Mouse (Mus musculus): ENCODE data around the gene Tyrobp.

The Tyrobp gene

DNA sequence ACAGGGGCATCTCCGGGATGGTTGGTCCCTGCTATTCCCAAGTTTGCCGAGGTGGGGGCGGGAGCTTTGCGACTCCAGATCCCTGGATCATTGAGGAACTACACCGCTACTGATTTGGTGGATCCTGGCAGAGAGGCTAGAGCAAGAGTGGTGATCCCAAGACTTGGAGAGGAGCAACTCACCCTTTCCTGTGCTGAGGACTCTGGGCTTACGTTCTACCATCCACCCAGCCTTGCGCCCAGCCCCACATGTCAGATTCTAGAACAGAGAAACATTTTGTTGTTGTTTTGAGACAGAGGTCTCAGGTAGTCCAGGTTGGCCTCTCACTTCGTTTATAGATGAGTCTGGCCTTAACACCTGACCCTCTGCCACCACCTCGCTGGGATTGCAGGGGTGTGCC lies 9.0 kb downstream of the Tyrobp start:
- CTCF ChIA-PET, result interaction anchor here (1.0 kb wide), 2 partner anchors 13 to 30 kb away, joined by 3 read pairs; no protein-coding TSS in a partner anchor

DNA sequence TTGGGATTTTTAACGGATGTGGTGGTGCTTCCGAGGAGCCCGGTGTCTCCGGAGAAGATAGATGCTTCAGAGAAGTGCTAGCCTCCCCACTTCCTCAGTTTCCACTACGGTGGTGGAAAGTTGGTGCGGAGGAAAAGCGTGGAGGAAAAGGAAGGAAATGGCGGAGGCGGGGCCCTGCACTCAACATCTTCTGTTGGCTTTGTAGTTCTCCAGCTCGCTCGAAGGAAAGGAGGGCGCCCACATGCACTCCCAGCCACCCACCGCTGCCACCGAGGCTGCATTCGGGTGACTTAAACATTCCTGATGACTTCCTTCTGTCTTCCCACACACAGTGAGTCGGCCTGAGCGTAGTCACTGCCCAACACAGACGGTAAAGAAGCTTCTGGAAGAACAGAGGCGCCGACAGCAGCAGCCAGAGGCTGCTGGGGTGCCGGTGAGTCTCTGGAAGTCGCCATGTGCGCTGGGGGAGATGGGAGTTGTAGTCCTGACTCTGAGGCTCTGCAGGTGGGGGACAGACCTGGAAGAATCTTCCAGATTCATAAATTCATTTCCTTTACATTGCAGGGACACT lies 9.6 kb downstream of the Tyrobp start:
- CTCF ChIA-PET, result interaction anchor here (1.0 kb wide), 1 partner anchor 31 kb away, joined by 3 read pairs; no protein-coding TSS in a partner anchor

DNA sequence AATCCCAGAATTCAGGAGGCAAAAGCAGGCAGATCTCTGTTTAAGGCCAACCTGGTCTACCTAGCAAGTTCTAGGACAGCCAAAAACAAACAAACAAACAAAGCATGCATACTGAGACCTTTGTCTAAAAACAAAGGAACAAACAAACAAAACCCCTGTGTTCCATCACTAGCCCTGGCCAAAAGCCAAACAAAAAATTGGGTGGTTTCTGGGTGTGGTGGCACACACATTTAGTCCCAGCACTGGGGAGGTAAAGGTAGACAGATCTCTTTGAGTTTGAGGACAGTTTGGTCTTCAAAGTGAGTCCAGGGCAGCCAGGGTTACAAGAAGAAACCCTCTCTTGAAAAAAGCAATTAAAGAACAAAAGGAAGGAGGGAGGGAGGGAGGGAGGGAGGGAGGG lies 15.8 kb downstream of the Tyrobp start:
- CTCF ChIA-PET, result interaction anchor here (0.7 kb wide), 2 partner anchors 11 to 217 kb away, joined by 6 to 29 read pairs; no protein-coding TSS in a partner anchor

DNA sequence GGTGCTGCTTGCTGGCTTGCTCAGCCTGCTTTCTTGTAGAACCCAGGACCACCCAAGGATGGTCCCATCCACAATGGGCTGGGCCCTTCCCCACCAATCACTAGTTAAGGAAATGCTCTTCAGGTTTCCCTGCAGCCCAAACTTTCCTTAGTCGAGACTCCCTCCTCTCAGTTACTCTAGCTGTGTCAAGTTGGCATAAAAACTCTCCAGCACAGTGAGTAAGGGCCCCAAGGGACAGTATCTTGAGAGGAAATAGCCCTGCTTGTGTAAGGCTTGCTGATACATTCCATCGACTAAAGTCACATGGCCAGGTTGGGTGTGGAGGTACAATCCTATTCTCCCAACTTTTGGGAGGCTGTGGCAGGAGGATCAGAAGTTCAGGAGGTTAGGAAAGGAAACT lies 16.6 kb downstream of the Tyrobp start:
- CTCF ChIA-PET, result interaction anchor here (0.7 kb wide), 2 partner anchors 12 to 217 kb away, joined by 6 to 29 read pairs; no protein-coding TSS in a partner anchor

DNA sequence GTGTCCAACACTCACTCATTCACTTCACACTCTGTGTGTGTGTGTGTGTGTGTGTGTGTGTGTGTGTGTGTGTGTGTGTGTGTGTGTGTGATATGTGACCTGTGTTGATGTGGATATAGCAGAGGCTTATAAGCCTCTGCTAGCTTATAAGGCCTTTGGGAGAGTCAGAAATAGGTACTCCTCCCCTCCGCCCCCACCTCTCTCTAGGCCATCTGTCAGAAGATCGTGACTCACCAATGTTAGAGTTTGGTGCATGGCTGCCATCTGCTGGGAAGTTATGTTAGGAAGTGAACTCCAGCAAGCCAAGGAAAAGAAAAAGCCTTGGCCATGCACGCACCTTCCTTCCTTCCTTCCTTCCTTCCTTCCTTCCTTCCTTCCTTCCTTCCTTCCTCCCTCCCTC lies 18.2 kb downstream of the Tyrobp start:
- CTCF ChIA-PET, result no interaction called here

DNA sequence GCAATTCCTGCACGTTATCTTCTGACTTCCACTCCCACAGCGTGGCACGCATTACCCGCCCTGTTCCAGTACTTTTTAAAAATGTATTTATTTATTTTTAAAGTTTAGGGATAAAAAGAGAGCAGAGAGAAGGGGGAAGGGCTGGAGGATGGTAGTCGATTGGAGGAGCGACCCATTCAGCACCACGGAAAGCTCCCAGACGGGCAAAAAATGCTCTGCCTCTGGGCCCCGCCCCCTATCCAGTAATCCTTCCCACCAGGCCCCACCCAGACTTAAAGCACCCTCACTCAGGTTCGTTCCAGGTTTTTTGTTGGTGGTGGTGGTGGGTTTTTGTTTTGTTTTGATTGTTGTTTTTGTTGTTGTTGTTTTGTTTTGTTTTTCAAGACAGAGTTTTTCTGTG lies 20.7 kb downstream of the Tyrobp start:
- CTCF ChIA-PET, result interaction anchor here (0.7 to 1.6 kb wide), 3 partner anchors 16 to 110 kb away, joined by 3 to 5 read pairs (median 3); no protein-coding TSS in a partner anchor

DNA sequence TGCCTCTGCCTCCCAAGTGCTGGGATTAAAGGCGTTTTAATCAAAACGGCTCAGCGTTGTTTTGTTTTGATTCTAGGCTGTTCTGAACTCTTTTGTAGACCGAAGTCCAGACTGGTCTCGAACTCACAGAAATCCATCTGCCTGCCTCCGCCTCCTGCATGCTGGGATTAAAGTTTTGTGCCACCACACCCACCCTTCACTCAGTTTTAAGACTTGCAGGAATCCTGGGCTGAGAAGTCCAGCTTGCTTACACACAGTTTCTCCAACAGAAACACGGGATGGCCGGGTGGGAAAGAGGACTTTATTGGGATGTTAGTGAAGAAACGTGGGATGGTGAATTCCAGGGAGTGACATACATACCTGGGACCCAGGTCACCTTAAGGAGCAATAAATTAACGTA lies 21.1 kb downstream of the Tyrobp start:
- CTCF ChIA-PET, result interaction anchor here (1.2 to 1.6 kb wide), 2 partner anchors 15 to 55 kb away, joined by 3 to 5 read pairs; no protein-coding TSS in a partner anchor

DNA sequence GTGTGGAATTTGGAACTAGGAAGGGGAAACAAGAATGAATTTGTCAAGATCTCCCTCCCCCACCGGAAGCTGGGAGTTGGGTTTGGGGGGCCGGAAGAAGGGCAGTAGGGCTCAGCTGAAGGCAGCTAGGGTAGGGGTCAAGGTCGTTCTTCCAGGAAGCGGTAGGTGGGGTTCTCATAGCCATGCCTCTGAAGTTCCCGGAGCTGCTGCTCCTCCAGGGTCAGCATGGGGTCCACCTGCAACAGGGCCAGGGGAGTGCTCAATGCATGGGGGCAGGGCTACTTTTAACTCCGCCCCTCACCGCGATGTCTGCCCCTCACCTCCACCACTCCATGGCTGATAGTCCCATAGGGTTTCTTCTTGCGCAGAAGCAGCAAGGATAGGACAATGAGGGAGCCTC lies 21.6 kb downstream of the Tyrobp start:
- CTCF ChIA-PET, result interaction anchor here (0.5 kb wide), 1 partner anchor 34 kb away, joined by 3 read pairs; no protein-coding TSS in a partner anchor

DNA sequence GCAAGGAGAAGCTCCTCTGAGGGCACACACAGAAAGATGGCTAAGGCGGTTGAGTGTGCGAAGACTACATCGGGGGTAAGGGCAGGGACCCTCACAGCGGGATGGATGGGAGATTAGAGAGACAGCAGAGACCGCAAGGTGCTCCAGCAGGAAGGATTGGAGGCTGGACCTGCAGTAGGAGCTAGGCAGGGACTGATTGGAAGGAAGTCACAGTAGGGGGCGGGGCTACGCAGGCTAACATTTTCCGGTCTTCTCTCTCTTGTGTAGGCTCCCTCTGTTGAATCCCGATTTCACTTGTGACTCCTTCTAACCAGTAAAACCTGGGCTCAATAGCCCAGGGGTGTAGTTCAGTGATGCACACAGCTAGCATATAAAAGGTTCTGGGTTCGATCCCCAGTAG lies 23.3 kb downstream of the Tyrobp start:
- CTCF ChIA-PET, result interaction anchor here (1.1 kb wide), 2 partner anchors 19 to 83 kb away, joined by 3 to 6 read pairs; no protein-coding TSS in a partner anchor

DNA sequence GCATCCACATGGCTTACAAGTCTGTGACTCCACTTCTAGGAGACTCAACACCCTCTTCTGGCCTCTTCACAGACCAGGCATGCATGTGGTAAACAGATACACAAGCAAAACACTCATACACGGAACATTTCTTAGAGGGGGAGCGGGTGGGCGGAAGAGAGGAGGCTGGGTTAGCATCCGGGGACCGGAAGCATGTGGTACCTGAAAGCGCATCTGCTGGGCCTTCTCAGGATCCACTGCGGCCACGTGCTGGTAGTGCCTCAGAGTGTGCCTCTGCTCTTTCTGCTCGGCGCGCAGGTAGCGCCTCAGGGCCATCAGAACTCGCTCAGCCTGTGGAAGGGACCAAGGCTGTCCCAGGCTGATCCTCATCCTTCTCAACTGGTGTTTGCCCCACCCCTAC lies 26.2 kb downstream of the Tyrobp start:
- CTCF ChIA-PET, result no interaction called here

DNA sequence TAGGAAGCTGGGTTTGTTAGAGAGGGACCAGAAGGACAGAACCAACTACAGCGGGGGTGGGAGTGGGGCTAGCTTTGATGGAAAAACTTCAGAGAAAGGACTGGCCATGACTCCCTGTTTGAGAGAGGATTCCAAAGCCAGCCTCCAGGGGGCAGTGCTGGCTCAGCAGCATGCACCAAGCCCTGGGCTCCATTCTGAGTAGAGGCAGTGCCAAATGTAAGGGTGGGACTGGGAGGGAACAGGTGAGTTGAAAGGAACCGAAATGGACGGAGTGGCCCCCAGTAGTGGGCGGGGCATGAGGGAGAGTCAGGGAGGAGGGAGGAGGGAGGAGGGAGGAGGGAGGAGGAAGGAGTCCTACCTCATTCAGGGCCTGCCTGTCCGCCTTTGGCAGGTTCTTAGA lies 27.1 kb downstream of the Tyrobp start:
- CTCF ChIA-PET, result interaction anchor here (0.5 to 0.9 kb wide), 3 partner anchors 111 to 625 kb away, joined by 3 to 10 read pairs (median 7); partner anchors contain the start of gene Zfp790

DNA sequence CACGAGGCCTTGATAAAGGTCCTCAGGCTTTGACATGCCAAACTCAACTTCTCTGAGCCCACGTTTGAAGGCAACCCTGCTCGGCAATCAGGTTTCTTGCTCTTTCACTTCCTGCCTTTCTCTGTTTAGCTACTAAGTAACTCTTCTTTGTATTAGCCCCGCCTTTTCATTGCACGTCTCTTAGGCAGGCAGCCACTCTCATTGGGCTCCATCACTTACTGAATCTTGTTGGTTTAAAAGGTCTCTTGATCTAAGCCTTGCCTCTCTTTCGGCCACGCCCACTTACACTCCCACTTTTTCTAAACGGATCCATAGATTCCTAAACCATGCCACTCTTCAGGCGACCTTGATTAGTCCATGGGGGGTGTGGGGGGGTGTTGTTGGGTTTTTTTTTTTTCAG lies 30.1 kb downstream of the Tyrobp start:
- CTCF ChIA-PET, result interaction anchor here (0.6 to 0.7 kb wide), 2 partner anchors 20 to 628 kb away, joined by 5 to 6 read pairs; partner anchors contain the start of gene Zfp790

DNA sequence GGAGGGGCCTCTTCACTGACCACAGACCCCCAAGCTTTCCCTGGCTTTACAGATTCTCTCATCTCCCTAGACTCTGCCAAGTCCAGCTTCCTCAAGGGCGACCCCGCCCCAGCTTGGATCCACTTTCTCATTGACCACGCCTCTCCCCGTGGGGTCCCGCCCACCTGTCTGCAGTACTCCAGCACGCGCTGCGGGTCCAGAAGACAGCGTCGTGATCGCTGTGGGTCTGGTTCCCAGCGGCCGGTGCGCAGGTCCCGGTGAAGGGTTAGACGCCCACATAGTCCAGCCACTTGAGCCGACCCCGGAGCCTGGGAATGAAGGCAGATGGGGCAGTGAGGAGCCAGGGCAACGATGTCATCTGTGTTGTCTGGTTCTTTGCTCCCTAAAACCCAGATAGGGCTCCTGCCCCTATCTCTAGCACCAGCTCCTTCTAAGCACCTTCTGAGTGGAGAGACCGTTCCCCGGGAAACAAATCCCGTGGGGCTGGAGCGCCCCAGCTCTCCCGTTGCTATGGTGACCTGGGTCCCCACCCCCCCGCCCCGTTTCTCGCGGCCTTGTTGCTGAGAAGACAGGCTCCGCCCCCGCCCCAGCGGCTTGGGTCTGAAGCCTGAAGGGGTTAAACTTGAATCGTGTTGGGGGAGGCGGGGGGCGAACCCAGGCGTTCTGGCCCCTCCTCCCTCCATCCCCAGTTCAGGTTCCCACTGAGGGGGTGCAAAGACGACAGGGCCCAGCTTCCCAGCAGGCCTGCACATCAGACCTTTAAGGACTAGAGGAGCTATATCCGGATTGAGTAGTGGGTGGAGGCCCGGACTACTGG lies 30.8 kb downstream of the Tyrobp start:
- CTCF ChIA-PET, result interaction anchor here (0.6 kb wide), 1 partner anchor 628 kb away, joined by 6 read pairs; the partner anchor contains the start of gene Zfp790

DNA sequence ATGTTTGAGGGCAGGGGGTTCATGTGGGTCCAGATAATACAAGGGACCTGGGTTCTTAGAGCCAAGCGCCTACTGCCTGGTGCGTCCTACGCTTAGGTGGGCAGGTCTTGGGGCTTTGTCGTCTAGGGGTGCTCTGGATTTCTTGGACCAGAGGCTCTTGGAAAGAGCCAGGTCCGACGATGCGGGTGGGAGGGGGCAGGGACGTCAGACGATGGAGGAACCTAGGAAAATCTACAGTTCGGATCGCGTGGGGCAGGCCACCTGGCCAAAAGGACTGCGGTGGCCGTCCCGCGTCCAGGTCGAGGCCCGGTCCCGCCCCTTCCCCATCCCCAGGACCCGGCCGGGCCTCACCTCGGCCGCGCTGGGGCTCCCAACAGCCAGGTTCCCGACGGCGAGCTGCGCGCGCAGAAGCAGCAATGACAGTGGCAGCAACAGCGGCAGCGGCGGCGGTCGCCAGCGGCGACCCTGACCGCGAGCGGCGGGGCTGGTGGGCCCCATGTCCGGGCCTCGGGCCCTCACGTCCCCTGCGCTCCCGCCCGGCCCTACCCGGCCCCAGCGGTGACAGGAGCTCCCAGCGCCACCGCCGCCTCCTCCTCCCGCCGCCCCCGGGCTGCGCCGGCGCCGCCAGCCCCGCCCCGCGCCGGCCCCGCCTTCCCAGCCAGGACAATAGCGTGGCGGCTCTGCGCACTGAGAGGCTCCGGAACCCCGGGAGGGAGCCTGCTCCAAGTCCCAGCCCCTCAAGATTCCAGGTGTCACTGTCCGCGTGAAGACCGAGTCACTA lies 31.6 kb downstream of the Tyrobp start, which contains the start of gene Aplp1:
Gene Aplp1 (minus strand): TSS at position 565 of the 781 bp plus-strand sequence.
- CTCF ChIA-PET, result no interaction called here

DNA sequence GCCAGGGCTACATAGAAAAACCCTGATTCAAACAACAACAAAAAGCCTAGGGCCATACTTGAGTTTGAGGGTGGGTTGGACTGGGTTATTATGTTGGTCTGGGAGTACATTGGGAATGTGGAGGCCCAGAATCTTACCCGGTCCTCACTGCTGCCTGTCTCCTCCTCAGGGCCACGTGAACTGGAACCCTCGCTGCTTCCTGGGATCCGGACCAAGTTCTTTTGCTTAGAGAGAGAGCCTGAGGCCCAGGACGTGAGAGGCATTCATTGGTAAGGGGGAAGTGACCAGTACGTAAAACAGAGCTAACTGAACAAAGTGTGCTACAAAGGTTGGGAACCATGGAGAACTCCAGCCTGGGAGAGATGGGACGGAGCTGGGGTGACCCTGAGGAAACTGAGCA lies 36.7 kb downstream of the Tyrobp start:
- CTCF ChIA-PET, result interaction anchor here (0.6 kb wide), 1 partner anchor 16 kb away, joined by 3 read pairs; no protein-coding TSS in a partner anchor

DNA sequence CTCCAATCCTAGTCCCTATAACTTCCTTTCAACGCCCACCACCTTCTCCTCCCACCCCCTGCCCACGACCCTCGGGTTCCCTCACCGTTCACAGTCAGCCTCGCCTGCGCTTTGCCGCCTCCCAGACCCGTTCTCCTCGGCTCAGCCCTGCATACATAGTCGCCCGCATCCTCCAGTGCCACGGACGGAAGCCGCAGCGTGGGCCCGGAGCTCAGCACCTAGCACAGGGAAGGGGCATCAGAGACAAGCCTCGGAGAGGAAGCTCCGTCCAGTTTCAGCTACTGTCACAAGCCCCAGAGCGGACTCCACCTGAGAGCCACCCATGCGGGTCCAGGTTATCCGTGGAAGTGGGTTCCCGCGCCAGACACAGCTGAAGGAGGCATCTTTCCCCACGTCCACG lies 39.8 kb downstream of the Tyrobp start:
- CTCF ChIA-PET, result no interaction called here

DNA sequence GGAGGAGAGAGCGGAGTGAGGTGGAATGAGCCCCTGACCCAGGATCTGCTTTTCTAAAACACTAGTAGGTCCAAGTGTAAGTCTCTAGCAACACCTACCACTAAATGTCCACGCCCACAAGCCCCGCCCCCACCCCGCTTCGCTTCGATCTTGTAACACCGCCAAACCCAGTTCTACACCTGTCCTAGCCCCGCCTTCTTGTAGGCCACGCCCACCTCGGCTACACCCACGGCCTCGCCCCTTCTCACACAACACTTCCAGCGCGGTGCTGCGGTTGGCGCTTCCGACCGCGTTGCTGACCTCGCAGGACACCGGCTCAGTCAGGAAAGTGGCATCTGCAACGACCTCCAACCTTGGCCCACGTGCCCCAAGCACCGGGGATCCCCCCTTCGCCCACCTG lies 40.2 kb downstream of the Tyrobp start:
- CTCF ChIA-PET, result interaction anchor here (0.5 kb wide), 1 partner anchor 78 kb away, joined by 4 read pairs; no protein-coding TSS in a partner anchor

DNA sequence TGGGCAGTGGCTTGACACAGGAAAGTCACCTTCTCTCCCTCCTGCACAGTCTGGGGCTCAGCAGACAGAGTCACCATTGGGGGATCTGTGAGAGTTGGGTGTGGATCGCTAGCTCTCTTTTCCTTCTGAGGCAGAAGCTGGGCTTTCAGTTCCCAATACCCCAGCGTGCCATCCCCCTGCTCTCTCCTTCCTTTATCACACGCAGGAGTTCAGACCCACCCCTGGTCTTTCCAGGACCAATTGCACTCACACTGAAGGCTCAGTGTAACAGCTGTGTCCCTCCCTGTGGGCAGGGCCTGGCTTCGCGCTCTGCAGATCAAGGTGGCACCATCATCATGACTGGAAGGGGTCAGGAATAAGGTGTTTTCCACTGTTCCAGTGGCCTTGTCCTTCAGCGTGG lies 40.7 kb downstream of the Tyrobp start:
- CTCF ChIA-PET, result interaction anchor here (0.5 kb wide), 1 partner anchor 78 kb away, joined by 4 read pairs; no protein-coding TSS in a partner anchor

DNA sequence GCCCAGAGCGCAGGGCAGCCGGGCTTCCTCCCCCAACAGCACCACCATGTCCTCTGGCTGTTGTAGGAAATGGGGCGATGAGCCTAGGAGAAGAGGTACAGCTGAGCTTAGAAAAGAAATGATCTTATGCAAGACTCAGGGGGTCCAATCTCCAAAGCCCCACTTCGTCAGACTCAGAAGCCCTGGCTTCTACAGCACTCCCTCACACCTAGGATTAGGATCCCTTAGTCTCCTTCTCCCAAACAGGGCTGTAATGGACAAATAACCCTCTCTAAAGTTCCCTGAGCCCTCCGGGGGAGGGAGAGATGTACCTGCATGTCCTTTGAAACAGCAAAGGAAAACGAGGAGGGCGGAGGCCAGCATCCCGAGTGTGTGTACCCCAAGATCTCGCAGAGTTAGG lies 42.9 kb downstream of the Tyrobp start:
- CTCF ChIA-PET, result interaction anchor here (0.7 kb wide), 1 partner anchor 19 kb away, joined by 6 read pairs; no protein-coding TSS in a partner anchor

DNA sequence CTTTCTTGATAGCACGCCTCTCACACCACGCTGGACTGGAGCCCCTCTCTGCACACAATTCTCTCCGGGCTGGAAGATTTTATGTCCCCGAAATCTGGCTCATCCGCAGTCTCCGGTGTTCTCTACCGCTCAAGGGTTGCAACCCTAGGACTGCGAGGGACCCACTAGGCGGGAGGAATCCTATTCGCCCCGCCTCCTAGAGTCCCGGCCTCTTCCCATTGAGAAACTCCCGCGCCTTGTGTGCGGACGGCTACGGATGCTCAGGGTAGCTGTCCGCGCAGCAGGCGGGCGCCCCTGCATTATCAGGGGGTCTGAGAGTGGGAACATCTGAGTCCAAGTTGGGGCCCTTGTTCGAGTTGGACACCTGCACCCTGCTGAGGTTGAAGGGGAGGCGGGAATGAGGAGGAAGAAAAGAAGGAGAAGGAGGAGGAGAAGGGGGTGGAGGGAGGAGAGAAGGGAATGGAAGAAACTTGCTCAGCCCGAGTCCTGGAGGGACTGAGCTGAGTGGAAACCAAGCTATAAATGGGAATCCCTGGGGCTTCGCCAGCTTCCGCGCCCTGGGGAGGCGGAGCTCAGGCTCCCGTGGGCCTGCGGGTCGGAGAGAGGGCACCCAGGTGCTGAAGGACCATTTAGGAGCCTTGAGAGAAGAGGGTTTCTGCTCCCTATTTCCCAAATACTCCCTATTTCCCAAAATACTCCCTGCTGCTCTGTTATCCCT lies 43.5 kb downstream of the Tyrobp start:
- CTCF ChIA-PET, result no interaction called here

All from spleen, embryonic (tissue).